Mouse (Mus musculus) thymus, adult 2 months (tissue): ENCODE data around the gene Nox4. TPM values are rescaled to one million over a fixed set of nuclear protein-coding genes. Genes with fewer than 3 reads are reported as not detected.

Experiments
- DNase-seq: peaks from one replicate; pipeline ENCODE4 v3.0.0; 2021
- H3K27ac ChIP-seq: fragments of 200-500 bp; 2 replicates; pipeline ENCODE4 v1.5.1; 2012; ENCODE audit warnings: low read length, control low read depth; ENCODE audit not compliant: control insufficient read depth, insufficient read depth
- H3K27me3 ChIP-seq: fragments of 200-500 bp; 2 replicates; pipeline ENCODE4 v1.6.1; 2012; ENCODE audit warnings: mild to moderate bottlenecking, low read length, moderate library complexity, mixed read lengths; ENCODE audit not compliant: control insufficient read depth, insufficient read depth
- H3K36me3 ChIP-seq: fragments of 200-500 bp; 2 replicates; pipeline ENCODE4 v1.6.1; 2012; ENCODE audit warnings: mild to moderate bottlenecking, low read length, moderate library complexity; ENCODE audit not compliant: control insufficient read depth, insufficient read depth
- H3K4me1 ChIP-seq: fragments of 200-500 bp; replicated peaks from 2 replicates; pipeline ENCODE4 v1.6.1; 2012; ENCODE audit warnings: low read length; ENCODE audit not compliant: control insufficient read depth, insufficient read depth
- H3K4me3 ChIP-seq: fragments of 200-500 bp; 2 replicates; pipeline ENCODE4 v1.5.1; 2012; ENCODE audit warnings: mild to moderate bottlenecking, low read length, control low read depth, moderate library complexity; ENCODE audit not compliant: control insufficient read depth, insufficient read depth
- CTCF ChIP-seq: fragments of 200-500 bp; IDR thresholded peaks from 2 replicates; pipeline ENCODE4 v1.5.1; 2012; ENCODE audit warnings: mild to moderate bottlenecking, control low read depth, low read length, moderate library complexity, borderline replicate concordance; ENCODE audit not compliant: control insufficient read depth, poor library complexity, insufficient read depth; ENCODE audit errors: extremely low read depth
- POLR2A ChIP-seq: fragments of 200-500 bp; IDR thresholded peaks from 2 replicates; pipeline ENCODE4 v1.6.1; 2012; ENCODE audit warnings: mild to moderate bottlenecking, low read length, control low read depth, moderate library complexity; ENCODE audit not compliant: control insufficient read depth, poor library complexity, insufficient read depth; ENCODE audit errors: extremely low read depth
- WGBS: fragments of 180-500 bp; shearing (Covaris S2); methylation state at CpG from one replicate; pipeline ENCODE4 v1.1.7; 2018; 5-methylcytosine and 5-hydroxymethylcytosine counted together
- polyA plus RNA-seq: library from polyadenylated mRNA; depleted of rRNA; stranded (reverse); fragments of >200 nt; gene quantifications from 2 replicates; pipeline ENCODE4 v1.2.3, GENCODE M21; 2012

Nox4 gene
- polyA plus RNA-seq, 1 experiment = 0.36 TPM

DNA sequence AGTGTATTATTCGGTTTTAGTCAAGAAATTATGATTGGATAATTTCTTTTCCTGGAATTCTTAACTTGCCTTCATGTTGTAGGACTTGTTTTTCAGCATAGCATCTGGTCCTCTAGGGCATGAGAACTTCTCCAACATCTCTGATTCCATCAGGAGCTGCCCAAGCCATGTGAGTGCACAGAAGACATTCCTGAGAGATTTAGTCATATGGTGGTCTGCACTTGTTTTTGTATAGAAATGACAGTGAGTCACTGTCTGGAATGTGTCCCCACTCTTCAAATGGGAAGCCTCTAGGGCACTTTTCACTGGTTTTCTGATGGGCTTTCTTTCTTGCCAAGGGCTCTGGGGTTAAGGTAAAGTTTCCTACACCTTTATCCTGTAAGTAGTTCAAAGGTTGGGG, 4.8 kb upstream of the Nox4 start:
- Histone ChIP-seq H3K36me3 (no peaks in the 10 kb centered on the region), H3K4me3 (no peak overlapping the region), H3K27me3 (no peaks in the 10 kb centered on the region), H3K27ac (no peak overlapping the region), H3K4me1 (no peaks in the 10 kb centered on the region)
- WGBS = 67% methylated on average over 1 of the region's 1 CpGs
- TF ChIP-seq POLR2A (no peak), CTCF (no peak)
- DNase-seq = no peak

DNA sequence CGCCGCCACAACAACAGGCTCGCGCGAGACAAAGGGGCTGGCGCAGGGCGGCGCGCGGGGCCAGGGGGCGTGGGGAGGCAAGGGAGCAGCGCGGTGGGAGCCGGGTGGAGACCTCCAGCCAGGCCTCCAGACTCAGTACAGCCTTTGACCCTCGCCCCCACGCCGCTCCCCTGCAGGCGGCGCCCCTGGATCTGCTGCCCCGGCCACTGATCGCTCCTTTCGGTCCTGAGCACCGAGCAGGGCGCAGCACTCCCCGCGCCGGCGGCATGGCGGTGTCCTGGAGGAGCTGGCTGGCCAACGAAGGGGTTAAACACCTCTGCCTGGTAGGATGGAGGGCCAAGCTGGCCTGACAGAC, 661 bp downstream of the Nox4 start:
- no peak for TF ChIP-seq POLR2A
- TF ChIP-seq CTCF = no peak
- H3K27me3 ChIP-seq = no peaks in the 10 kb centered on the region
- H3K27ac ChIP-seq = no peak overlapping the region
- H3K4me1 ChIP-seq = no peaks in the 10 kb centered on the region
- H3K36me3 ChIP-seq = no peaks in the 10 kb centered on the region
- H3K4me3 ChIP-seq = no peak overlapping the region
- 6% methylated on average over 30 of the region's 30 CpGs for WGBS
- no peak for DNase-seq

DNA sequence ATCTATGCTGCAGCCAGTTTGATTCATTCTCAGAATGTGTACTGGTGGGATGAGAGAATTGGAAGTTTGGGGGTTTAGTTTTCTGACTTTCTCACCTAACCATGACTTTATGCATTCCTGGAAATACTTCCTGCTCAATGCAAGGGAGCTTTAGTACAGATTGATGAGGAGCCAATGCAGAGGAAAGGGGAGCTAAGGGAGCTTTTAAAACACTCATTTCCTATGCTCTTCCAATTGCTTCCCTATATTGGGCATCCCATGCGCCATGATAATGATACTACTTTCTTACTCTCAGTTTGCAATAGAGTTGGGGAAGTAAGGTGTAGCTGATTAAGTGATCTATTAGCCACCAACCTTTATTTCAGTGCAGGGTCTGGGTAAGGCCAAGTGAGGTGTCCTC, 1.0 kb downstream of the Nox4 start:
- no peaks in the 10 kb centered on the region for H3K4me1 ChIP-seq
- DNase-seq = no peak
- H3K4me3 ChIP-seq = no peak overlapping the region
- H3K36me3 ChIP-seq = no peaks in the 10 kb centered on the region
- H3K27me3 ChIP-seq = no peaks in the 10 kb centered on the region
- WGBS = 88% methylated on average over 1 of the region's 1 CpGs
- TF ChIP-seq POLR2A (no peak), CTCF (no peak)
- no peak overlapping the region for H3K27ac ChIP-seq

DNA sequence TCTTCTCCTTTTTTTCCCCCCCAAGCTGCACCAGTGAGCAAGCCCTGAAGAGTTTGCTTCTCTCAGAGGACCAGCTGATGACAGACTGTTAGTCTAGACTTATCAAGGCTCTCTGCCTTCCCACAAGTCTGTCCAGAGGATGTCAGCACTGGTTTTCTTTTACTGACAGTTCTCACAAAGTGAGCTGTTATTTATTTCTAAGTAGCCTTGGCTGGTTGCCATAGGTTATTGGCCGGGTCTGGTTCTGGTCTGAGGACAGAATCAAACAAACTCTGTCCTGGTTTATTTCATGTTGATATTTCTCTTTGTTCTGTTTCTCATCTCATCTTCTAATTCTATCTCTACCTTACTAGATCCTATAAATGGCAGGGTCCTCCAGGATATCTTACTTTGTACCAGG, 2.0 kb downstream of the Nox4 start:
- Histone ChIP-seq H3K27ac (no peak overlapping the region), H3K4me1 (no peaks in the 10 kb centered on the region), H3K4me3 (no peak overlapping the region), H3K36me3 (no peaks in the 10 kb centered on the region), H3K27me3 (no peaks in the 10 kb centered on the region)
- TF ChIP-seq CTCF = no peak
- no peak for TF ChIP-seq POLR2A
- DNase-seq = no peak
- WGBS = 85% methylated on average over 1 of the region's 1 CpGs

DNA sequence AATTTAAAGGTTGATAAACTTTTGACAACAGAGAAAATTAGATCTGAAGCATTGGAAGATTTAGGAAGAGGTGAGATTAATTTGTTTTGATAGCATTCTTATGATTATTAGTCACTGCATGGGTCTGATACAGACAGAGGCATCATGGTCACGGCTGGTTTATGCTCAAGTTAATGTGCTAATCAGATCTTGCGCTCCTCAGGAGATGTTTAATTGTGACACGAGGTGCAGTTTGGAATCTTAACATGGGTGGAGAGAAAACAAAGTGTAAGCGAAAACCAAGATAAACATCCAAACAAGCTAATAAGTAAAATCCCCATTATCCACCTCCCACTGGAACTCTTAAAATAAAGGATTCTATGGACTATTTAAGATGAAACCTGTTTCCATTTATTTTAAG, 6.2 kb downstream of the Nox4 start:
- 92% methylated on average over 4 of the region's 4 CpGs for WGBS
- no peaks in the 10 kb centered on the region for H3K36me3 ChIP-seq
- no peak for DNase-seq
- TF ChIP-seq CTCF (no peak), POLR2A (no peak)
- no peak overlapping the region for H3K27ac ChIP-seq
- H3K27me3 ChIP-seq = no peaks in the 10 kb centered on the region
- no peak overlapping the region for H3K4me3 ChIP-seq
- H3K4me1 ChIP-seq = no peaks in the 10 kb centered on the region

DNA sequence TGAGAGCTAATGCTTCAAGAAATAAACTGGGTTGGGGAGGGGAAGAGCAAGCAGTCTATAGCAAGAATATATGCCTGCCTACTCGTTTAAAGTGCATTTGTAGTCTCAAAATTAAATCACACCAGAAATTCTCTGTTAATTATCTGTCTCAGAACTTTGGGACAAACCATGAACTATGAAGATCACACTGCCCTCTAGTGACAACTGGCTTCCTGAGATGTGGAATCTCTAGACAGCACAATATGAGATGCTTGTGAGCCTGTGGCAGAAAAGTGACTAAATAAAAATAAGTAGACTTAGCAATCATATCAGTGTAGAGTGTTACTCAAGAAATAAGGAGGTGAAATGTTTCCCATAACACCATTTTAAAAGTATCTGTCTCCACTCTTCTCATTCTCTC, 31.3 kb downstream of the Nox4 start:
- 4% methylated on average over 1 of the region's 1 CpGs for WGBS

DNA sequence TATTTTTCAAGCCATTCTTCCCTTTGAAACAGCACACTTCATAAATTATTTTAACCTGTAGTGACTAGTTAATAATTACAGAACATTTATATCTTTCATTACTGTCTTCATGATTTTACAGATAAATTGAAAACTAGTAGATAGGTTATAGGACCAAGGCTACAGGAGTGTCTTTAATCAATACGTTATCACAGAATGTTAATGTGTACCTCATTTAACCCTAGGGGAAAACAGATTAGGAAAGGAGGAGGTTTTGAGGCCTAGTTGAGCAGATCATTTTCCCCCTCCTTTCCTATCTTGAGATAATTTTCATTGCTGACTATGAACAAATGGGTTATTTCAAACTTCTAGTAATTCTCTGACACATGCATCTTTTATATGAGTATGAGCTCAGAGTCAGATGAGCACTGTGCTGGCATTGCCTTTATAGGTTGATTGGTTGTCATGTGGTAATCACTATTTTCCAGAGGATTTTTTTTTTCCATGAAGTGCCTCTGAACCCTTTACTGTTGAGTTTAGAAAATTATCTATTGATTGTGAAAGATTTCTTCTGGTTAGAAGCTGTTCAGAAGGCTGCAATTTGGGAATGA, 57.9 kb downstream of the Nox4 start:
- H3K36me3 ChIP-seq = no peaks in the 10 kb centered on the region
- DNase-seq = no peak
- H3K27me3 ChIP-seq = no peaks in the 10 kb centered on the region
- no peak overlapping the region for H3K4me3 ChIP-seq
- 89% methylated on average over 1 of the region's 1 CpGs for WGBS
- H3K4me1 ChIP-seq = no peaks in the 10 kb centered on the region
- H3K27ac ChIP-seq = no peak overlapping the region
- TF ChIP-seq POLR2A (no peak), CTCF (no peak)

More for the DNA sequence above, 31.3 kb downstream of the Nox4 start:
- DNase-seq = no peak
- no peak overlapping the region for H3K4me3 ChIP-seq
- no peak overlapping the region for H3K27ac ChIP-seq
- H3K36me3 ChIP-seq = no peaks in the 10 kb centered on the region
- TF ChIP-seq CTCF = no peak
- no peak for TF ChIP-seq POLR2A
- H3K27me3 ChIP-seq = no peaks in the 10 kb centered on the region
- H3K4me1 ChIP-seq = no peaks in the 10 kb centered on the region
